ENCODE assay signal across 8 mouse cellular contexts in genomic region chr6:91616541-91616940, GRCm38 (mm10).
A peak's percentile ranks its signal among the peaks of the same experiment; 100 is the strongest.
DNase-seq lines count a peak whose midpoint lies in the region; TF ChIP-seq lines count a peak whose summit lies in the region.

No protein-coding gene starts in this region.

- TF ChIP-seq CTCF in gastrocnemius, adult 2 months (IDR thresholded peaks at IDR 0.05), result no peak
- TF ChIP-seq CTCF in MEL (IDR thresholded peaks at IDR 0.05 in 2 of 3, conservative IDR thresholded peaks at IDR 0.05 in 1 of 3; ENCODE audit: control insufficient read depth in 1 of 3, insufficient read depth in 1 of 3, low read depth in 2 of 3, low read length in 3 of 3, poor library complexity in 1 of 3, severe bottlenecking in 1 of 3), result no peak

- TF ChIP-seq EP300 in MEL (IDR thresholded peaks at IDR 0.05; ENCODE audit: low read depth in 1 of 2, low read length in 2 of 2), result no peak

- H3K9me3 ChIP-seq in MEL (replicated peaks; ENCODE audit: insufficient read depth, low read length), result no peaks in the 10 kb centered on the region
- no peaks in the 10 kb centered on the region for H3K9me3 ChIP-seq in limb, embryonic 10.5 days (replicated peaks)

- peak overlapping the region; percentile 83 for H3K4me2 ChIP-seq in myocyte (ENCODE audit: low read depth)

- no peak overlapping the region for H3K4me3 ChIP-seq in gastrocnemius, adult 2 months
- H3K4me3 ChIP-seq in MEL (ENCODE audit: control insufficient read depth in 1 of 2, insufficient read depth in 1 of 2, low read depth in 2 of 2, low read length in 2 of 2) (no peak overlapping the region), myocyte (peak overlapping the region; percentile 13)
- peak overlapping the region; percentile 51 for H3K4me3 ChIP-seq in limb, embryonic 10.5 days

- DNase-seq in gastrocnemius, adult 2 months, result no peak
- DNase-seq in gastrocnemius, postnatal 36 days, result no peak
- no peak for DNase-seq in MEL (ENCODE audit: low read depth, low spot score)
- DNase-seq in frontal cortex, postnatal 36 days (ENCODE audit: low spot score in 2 of 2), result peak; percentile 3 to 40
- peak; percentile 47 for DNase-seq in limb, embryonic 10.5 days (ENCODE audit: low spot score)
- DNase-seq in adrenal gland, adult 8-10 months, result no peak
- DNase-seq in adrenal gland, postnatal 25 days, result no peak

- TF ChIP-seq POLR2A in MEL (IDR thresholded peaks at IDR 0.05; ENCODE audit: control insufficient read depth in 1 of 2, insufficient read depth in 1 of 2, low read depth in 1 of 2, low read length in 2 of 2, poor library complexity in 1 of 2) (no peak), myocyte (IDR thresholded peaks at IDR 0.05; ENCODE audit: insufficient read length, low read depth) (no peak)

- no peak overlapping the region for H3ac ChIP-seq in myocyte (ENCODE audit: control insufficient read depth, insufficient read length)

- H3K36me3 ChIP-seq in MEL (ENCODE audit: control insufficient read depth in 1 of 2, insufficient read depth in 2 of 2, low read length in 2 of 2) (no peaks in the 10 kb centered on the region), myocyte (ENCODE audit: control insufficient read depth, insufficient read depth) (no peaks in the 10 kb centered on the region)
- H3K36me3 ChIP-seq in limb, embryonic 10.5 days, result no peaks in the 10 kb centered on the region

- H3K79me2 ChIP-seq in MEL (ENCODE audit: control insufficient read depth, insufficient read depth, low read length, poor library complexity) (no peaks in the 10 kb centered on the region), myocyte (ENCODE audit: control insufficient read depth, insufficient read depth) (no peaks in the 10 kb centered on the region)

- intact Hi-C loops in gastrocnemius, adult 2 months (cut with DNase I), result no loop called here
- intact Hi-C loops in gastrocnemius, postnatal 36 days (cut with DNase I), result loop anchor here (5.0 kb wide), 1 partner anchor 39 kb away; no protein-coding TSS in a partner anchor

- TF ChIP-seq RAD21 in MEL (IDR thresholded peaks at IDR 0.05; ENCODE audit: low read depth, low read length), result no peak

- peak overlapping the region; percentile 95 for H3K27ac ChIP-seq in gastrocnemius, adult 2 months
- H3K27ac ChIP-seq in MEL (ENCODE audit: control insufficient read depth, low read depth, low read length), result no peak overlapping the region
- peak overlapping the region; percentile 94 for H3K27ac ChIP-seq in limb, embryonic 10.5 days

- H3K9ac ChIP-seq in MEL (ENCODE audit: control insufficient read depth, low read depth, low read length, poor library complexity, severe bottlenecking), result peak overlapping the region; percentile 19; the same call in 1 of the 2 replicates

- H3K27me3 ChIP-seq in MEL (ENCODE audit: control insufficient read depth in 1 of 2, insufficient read depth in 2 of 2, low read length in 2 of 2) (no peaks in the 10 kb centered on the region; a peak in 1 of 4 replicates), myocyte (ENCODE audit: control insufficient read depth, insufficient read depth, insufficient read length) (no peaks in the 10 kb centered on the region)
- no peaks in the 10 kb centered on the region for H3K27me3 ChIP-seq in limb, embryonic 10.5 days (ENCODE audit: low read depth, poor library complexity, severe bottlenecking)

- peaks cover 0 to 6% of the 10 kb centered on the region in 2 experiments; a peak in 2 of 4 replicates for H3K4me1 ChIP-seq in MEL (ENCODE audit: control insufficient read depth in 1 of 2, insufficient read depth in 2 of 2, low read length in 2 of 2)
- H3K4me1 ChIP-seq in limb, embryonic 10.5 days, result peaks cover 34% of the 10 kb centered on the region

- WGBS in limb, embryonic 10.5 days, result 67% methylated on average over 7 of the region's 7 CpGs

TF ChIP-seq in MEL, 35 proteins besides CTCF, POLR2A, EP300 and RAD21:
- TF ChIP-seq BHLHE40 (IDR thresholded peaks at IDR 0.05; ENCODE audit: borderline replicate concordance, low read depth, low read length), result no peak
- no peak for TF ChIP-seq ZNF384 (IDR thresholded peaks at IDR 0.05; ENCODE audit: low read depth, low read length)

TF ChIP-seq in myocyte, 11 proteins besides CTCF, POLR2A, EP300 and RAD21:
- TF ChIP-seq REST (IDR thresholded peaks at IDR 0.05; ENCODE audit: insufficient read depth, insufficient read length) (no peak), USF1 (IDR thresholded peaks at IDR 0.05; ENCODE audit: low read depth) (no peak), TCF12 (IDR thresholded peaks at IDR 0.05; ENCODE audit: insufficient read depth, poor library complexity, severe bottlenecking) (no peak), TCF3 (IDR thresholded peaks at IDR 0.05; ENCODE audit: insufficient read length, low read depth) (no peak), CEBPB (IDR thresholded peaks at IDR 0.05; ENCODE audit: insufficient read depth, poor library complexity, severe bottlenecking) (no peak), MYOD1 (IDR thresholded peaks at IDR 0.05; ENCODE audit: control insufficient read depth in 1 of 3, insufficient read length in 2 of 3, low read depth in 2 of 3) (no peak)

Comparison
In these comparisons a context has a peak if more than half of its experiments do, and no peak if none do; other contexts are left out.
1. DNase-seq: peak in frontal cortex, postnatal 36 days (2 of 2) and limb, embryonic 10.5 days (single experiment); none in gastrocnemius, adult 2 months (single experiment), gastrocnemius, postnatal 36 days (0 of 2), MEL (single experiment), adrenal gland, adult 8-10 months (single experiment) and adrenal gland, postnatal 25 days (single experiment).
2. H3K4me3 ChIP-seq: peak in limb, embryonic 10.5 days (single experiment) and myocyte (single experiment); none in gastrocnemius, adult 2 months (single experiment) and MEL (0 of 2).